Mouse (Mus musculus) liver, adult (tissue): ENCODE data around the gene Tpsab1.

Source experiments
- GATA4 ChIP-seq: IDR thresholded peaks from 2 replicates; pipeline ENCODE4 v1.6.1; 2014; ENCODE audit warnings: mild to moderate bottlenecking, low read length; ENCODE audit not compliant: insufficient replicate concordance

Tpsab1 gene

GRCm38 (mm10) chr17:25298094-25298493, 47.3 kb downstream of the Tpsab1 start, which contains the start of gene Prss34:
TSS of gene Prss34 (plus strand) at chr17:25298394.
- no peak for TF ChIP-seq GATA4

GRCm38 (mm10) chr17:25294111-25294510, 51.3 kb downstream of the Tpsab1 start:
- TF ChIP-seq GATA4: no peak

- TF ChIP-seq GATA4: no peak
Measured at GRCm38 (mm10) chr17:25293495-25293894, 51.9 kb downstream of the Tpsab1 start.
